Mouse (Mus musculus): ENCODE measurements around the gene Dcaf5.

DNA sequence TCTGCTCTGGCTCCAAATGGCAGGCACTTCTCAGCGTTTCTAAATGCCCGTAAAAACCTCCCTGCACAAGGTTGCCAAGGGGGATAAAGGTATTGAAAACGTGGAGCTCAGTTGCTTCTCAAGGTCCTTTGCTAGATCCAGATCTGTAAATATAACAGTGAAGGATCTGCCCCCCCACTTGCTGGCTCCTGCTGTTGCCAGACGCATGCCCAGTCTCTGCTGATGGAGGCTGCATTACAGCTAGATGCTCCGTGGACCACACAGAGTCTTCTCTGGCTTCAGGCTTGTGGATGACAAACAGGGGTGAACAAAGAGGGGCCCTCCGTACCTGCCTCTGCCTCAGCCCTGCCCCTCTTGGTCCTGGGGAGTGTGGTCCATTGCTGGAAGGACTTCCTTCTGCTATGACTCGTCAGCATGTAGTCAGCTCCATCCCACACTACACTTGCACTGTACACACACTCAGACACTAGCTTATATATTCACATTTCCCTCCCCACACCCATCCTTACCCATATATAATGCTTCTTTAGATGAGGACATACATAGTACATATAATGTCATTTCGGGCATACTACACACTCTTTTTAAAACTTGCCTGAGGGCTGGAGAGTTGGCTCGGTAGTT, 135.5 kb downstream of the Dcaf5 start:
- no peak for TF ChIP-seq POLR2A (IDR thresholded peaks at IDR 0.05; ENCODE audit: borderline replicate concordance, extremely low read depth, low read depth, low read length)
- no peak for TF ChIP-seq CTCF (IDR thresholded peaks at IDR 0.05; ENCODE audit: insufficient read depth, low read length)
